Mouse (Mus musculus) T-cell, adult 2 months (primary cell): ENCODE measurements around the gene Gda.

ENCODE experiments used
- DNase-seq: peaks from one replicate; pipeline ENCODE4 v3.0.0; 2022; ENCODE audit warnings: low spot score

Gda gene

GRCm38 (mm10) chr19:21473345-21473744, at the start of gene Gda:
Gda (minus strand) TSS chr19:21473445.
- DNase-seq: no peak

DNA sequence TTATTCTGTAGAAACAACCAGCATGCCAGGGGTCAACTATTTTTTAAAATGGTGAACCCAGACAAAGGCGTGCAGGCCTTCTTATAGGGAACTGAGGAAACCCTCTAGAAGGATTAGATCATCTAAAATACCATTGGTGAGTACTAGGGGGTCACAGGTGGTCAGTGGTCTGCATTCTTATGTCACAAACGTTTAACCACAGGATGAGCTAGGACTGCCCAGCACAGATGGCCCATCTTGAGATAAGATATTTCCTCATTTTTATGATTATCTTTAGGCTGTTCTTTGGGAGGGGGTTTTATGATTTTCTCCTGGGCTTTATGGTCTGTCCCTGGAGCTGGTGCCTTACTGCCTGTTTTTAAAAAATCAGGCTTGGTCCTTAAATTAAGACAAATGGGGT, 47.0 kb upstream of the Gda start:
- no peak for DNase-seq

GRCm38 (mm10) chr19:21510116-21510515, 36.9 kb upstream of the Gda start:
- DNase-seq: no peak

GRCm38 (mm10) chr19:21507561-21508232, 34.5 kb upstream of the Gda start:
- DNase-seq: no peak

GRCm38 (mm10) chr19:21507133-21507532, 33.9 kb upstream of the Gda start:
- DNase-seq: no peak

DNA sequence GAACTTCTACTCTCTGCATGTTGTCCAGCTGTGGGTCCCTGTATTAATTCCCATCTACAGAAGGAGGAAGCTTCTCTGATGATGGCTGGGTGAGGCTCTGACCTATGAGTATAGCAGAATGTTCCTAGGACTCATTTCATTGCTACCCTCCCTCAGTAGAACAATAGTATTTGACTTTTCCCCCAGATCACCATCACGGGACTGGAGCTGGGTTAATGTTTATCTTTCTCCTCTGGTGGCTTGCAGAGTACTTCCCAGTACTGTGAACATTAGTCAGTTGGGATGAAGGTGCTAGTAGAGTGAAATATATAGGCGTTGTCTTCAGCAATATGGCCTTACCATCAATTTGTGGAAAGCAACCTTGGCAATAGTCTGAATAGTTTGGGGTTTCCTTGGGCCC, 31.5 kb upstream of the Gda start:
- no peak for DNase-seq

DNA sequence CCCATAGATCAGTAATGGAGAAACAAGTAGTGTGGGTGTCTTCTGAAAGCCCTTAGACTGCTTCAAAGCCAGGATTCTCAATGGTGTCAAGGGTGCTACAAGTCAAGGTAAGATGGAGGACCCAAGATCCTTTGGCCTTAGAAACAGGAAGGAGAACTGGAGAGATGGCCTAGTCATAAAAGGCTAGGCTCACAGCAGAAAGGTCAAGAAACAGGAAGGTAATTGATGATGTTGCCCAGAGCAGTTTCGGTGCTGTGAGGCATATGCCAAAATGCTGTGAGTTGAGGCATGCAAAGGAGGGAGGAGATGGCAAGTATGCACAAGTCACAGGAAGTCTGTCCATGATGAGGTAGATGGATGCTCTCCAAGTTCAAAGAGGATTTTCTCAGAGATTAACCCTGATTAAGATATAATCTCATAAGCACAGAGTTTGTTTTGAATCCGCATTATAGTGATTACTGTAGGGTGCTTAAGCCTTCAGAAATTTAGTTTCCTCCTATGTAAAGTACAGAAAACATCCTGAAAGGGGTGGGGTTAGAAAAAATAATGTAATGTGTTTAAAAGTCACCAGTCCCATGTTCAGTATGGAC, 26.2 kb upstream of the Gda start:
- DNase-seq: no peak

DNA sequence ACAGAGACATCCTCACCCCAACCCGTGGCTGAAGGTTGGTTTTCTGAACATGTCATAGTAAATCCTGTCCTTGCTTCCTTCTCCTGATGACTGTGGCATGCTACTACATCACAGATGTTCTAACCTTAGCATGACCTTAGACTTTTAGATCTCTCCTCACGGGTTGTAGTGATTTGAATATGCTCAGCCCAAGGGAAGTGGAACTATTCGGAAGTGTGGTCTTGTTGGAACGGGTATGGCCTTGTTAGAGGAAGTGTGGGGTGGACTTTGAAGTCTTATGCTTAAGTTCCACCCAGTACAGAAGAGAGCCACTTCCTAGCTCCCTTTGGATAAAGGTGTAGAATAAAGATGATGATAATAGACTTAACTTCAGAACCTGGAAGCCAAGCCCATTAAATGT, 22.6 kb upstream of the Gda start:
- DNase-seq: no peak

DNA sequence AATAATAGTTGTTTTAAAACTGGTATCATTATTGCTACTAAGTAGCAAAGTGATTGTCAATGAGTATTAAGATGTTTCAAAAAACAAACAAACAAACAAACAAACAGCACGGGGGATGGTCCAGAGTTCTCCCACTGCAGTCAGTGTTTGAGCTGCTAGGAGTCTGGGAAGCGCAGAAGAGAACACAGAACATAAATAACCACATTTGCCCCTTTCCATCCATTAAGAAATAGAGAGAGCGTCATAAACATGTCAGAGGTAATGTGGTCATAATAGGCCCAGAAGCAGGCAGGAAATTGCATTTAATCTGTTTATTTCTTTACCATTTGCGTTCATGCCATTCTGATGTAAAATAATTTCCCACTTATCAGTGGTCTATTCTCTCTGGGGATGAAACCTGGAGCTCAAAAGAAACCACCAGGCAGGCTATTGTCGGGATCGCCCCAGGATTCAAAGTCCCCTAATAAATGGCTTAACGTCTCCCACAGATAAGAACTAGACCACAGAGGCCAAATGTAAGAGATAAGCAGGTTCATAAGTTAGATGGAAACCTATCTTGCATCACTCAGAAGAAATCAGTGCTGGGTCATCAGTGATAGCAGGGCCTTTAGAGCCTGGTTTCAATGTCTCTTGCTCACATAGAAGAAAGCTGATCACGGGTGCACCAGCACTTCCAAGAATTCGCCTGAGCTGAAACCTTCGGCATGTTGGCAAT, 20.7 kb upstream of the Gda start:
- DNase-seq: no peak

- DNase-seq: no peak
Measured at GRCm38 (mm10) chr19:21491391-21491790, 18.1 kb upstream of the Gda start.

DNA sequence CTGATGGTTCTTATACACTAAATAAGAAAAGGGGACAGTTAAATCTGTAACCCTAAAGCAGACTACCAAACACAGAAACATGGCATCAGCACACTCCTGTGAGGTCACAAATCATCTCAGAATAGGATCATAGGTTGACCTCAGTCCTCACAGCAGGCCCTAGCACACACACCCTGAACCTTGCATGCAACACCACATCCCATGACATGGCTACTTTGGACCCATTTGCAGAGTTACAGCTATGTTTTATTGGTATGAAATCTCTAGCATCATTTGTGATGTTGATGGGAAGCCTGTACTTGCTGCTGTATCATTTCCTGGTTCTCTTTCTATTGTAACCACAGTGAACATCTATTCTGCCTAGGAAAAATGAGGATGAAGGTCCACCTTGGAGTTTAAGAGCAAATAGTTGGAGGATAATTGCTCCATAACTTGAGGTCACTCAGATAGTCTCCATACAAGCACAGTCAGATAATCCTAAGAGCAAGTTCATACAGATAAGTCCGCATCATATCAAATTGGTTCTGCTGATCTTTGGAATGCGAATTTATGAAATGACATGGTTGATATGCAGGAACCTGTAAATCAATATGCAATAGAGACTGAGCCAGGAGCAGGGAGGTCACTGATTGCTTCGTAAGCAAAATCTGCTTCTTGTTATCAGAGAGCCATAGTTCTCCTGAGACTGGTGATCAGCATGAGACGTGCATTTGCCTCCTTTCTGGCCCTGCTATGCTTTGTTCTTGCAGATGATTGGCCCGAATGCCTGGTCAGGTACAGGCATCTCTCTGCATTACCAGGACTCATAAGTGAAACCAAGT, 14.1 kb upstream of the Gda start:
- no peak for DNase-seq

GRCm38 (mm10) chr19:21482096-21482495, 8.9 kb upstream of the Gda start:
- DNase-seq: no peak

DNA sequence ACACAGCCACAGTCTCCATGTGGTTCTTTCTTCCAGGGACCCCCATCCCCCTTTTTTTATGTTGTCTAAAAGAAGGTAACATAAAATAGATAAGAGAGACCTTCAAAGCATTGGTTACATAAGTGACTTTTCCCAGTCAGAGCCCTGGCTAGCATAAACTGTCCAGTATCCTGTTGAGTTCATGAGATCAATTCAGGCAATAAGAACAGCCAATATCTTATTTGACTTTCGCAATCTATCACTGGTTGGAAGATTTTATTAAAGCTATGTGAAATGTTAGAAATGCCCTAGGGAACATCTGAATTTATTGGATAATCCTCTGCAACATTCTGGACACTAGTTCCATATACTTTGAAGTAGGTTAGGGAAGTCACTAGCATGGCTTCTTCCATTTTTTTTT, 7.8 kb upstream of the Gda start:
- no peak for DNase-seq

GRCm38 (mm10) chr19:21480053-21480419, 6.8 kb upstream of the Gda start:
- no peak for DNase-seq

DNA sequence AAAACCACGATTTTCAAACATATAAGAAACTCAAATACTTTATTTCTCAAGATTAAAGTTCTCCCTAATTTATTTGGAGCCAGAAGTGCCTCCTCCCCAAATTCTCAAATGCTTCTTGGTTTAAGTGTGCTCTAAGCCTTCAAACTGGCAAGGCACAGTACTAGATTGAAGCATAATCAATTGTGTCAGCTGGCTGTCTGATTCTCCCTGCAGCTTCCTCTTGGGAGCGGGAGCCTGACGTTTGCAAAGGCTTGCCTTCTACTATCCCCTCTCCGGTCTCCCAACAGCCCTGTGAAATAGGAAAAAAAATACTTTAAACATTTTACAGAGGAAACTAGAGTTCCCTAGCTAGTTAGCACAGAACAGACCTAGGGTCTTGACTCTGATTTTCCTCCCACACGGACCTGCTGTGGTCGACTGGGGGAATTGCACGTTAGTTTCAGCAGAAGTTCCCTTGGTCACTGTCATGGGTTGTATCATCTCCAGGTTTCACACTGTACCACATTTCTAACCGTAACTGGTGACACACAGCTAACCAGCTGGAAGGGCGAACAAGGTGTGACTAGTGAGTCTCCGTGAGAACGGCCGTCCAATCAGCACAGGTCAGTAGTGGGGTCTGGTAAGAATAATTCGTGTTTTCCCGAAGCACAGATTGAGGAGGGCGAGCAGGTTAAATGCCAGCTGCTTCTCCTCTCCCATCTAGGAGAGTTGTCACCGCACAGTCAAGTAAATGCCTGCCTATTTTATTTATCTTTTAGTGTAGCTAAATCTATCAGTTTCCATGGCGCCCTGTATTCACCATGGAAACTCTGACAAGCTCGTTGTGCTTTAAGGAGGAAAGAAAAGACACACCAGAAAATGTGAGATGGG, 6.2 kb upstream of the Gda start:
- no peak for DNase-seq

GRCm38 (mm10) chr19:21478538-21478937, 5.3 kb upstream of the Gda start:
- no peak for DNase-seq

DNA sequence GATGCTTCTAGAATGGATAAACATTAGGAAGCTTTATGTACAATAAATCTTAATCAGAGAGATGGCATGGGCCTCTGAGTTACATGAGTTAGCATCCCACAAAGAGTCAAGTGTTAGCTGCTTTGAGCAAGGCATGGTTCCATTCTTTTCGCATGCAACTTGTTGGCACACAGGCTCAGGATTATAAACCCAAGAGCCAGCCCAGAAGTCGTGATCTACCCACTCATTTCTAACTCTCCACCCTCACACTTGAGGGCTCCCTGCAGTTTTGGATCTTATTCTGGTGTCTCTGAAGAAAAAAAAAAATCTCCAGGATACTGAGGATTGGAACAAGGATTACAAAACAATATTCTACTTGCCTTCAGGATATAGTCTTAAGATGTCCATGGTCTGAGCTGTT, 4.5 kb upstream of the Gda start:
- DNase-seq: no peak

DNA sequence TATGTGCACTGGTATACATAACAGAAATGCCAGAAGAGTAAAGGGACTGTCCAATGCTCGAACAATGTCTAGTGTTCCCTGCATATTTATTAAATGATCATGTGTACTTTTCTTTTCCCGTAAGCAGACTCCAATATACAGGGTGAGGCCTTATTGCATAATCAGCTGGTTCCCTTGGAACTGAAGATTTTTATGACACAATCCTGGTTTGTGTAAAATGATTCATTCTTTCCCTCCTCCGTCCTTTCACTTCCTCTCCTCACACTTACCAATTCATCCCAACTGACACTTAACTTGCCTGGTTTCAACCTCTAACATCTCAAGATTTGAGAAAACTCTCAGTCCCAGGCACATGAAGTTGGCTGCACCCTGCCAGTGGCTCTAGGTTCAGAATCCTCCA, 3.5 kb upstream of the Gda start:
- no peak for DNase-seq

- DNase-seq: no peak
Measured at GRCm38 (mm10) chr19:21472121-21472780, 994 bp downstream of the Gda start.

GRCm38 (mm10) chr19:21461221-21461960, 11.9 kb downstream of the Gda start:
- DNase-seq: no peak

DNA sequence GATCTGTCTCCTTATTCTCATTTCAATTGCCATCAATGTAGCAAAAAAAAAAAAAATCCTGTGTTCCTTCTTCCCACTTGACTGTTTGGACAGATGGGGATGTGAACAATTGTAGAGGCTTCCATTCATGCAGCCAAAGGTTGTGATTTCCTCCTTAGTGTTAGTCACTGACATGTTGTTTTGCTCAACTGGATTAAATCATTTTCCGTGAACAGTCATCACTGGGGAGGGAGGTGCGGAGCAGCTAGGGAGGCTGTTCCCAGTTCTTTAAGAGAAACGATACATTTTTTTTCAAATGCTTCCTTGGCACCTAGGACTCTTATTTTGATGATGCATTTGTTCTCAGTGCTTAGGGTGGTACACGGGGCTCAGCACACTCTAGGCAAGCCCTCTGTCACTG, 15.8 kb downstream of the Gda start:
- no peak for DNase-seq
